Mouse (Mus musculus) frontal cortex, postnatal 36 days (tissue): ENCODE measurements around the gene Ntn1.

Experiments used
- DNase-seq, 2 experiments: peaks; one replicate each; pipeline ENCODE4 v3.0.0; 2022; ENCODE audit warnings: low spot score in 2 of 2

The Ntn1 gene

DNA sequence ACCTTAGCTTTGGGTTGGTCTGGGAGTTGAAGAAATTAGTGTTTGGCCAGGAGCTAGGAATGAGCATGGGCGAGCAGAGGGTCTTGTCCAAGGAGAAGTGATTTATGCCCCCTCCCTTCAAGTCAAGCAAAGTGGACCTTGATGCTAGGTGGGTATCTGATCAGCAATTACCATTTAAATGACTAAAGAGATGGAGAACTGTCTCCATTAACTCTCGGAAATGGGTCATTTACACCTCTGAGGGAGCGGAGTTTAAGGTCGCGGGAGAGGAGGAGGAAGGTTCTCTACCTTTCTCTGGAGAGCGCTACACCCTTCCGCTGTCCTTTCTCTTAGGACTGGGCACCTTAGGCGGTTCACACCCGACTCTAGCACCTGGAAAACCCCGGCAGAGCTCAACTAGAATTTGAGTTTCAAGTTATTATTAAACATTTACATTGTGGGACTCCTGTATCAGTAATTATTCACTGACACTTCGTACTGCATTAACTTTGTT lies at the start of gene Ntn1:
Ntn1 (minus strand) TSS at position 97 of the 493 bp plus-strand sequence.
- DNase-seq = no peak

DNA sequence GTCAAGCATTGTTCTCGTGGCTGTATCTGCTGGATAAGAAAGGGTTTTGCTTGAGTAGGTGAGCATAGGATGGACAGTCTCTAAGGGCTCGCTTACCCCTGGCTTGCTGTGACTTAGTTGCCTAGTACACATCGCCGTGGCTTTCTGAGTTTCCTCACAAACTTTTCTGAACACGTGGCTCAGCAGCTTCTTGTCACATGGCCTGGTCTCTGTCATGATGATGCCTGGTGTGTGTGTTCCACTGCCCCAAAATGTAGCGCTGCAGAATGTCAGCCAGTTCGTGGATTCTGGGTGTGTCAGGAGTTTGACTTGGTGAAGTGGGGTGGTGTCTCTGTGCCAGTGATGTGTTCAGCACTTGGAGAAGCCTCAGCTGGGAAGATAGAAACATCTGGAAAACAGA lies 47.7 kb upstream of the Ntn1 start:
- DNase-seq = no peak

DNA sequence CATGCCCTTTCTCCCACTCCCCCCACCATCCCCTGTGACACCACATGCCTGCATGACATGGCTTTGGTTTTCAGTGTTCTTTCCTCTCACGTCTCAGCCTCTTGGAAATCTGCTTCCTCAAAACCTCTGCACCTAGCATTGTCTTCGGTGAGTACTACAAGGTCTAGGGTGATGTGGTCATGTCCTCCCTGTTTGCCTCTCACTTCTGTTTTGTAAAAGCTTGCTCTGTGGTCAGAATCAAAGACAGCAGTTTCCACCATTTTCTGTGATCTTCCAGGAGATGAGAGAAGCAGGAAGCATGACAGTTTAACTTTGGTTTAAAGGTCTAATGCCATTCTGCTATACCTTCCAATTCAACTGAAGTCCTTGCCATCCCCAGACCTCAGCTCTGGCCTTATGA lies 46.6 kb upstream of the Ntn1 start:
- no peak for DNase-seq

DNA sequence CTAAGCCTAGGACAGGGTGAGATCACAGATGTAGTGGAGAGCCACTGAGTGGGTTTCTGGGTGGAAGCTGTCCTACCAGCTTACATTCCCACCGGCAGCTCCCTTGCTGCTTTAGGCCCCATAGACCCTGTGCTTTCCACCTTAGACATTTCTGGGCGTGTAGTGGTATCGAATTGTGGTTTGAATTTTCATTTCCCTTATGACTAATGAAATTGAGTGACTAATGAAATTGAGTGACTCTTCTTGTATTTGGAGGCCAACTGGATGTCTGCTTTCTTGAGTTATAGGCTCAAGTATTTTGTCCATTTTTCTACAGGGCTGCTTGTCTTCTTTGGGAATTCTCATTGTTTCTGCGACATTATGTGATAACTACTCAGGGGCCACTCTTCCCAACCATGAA lies 45.9 kb upstream of the Ntn1 start:
- no peak for DNase-seq

DNA sequence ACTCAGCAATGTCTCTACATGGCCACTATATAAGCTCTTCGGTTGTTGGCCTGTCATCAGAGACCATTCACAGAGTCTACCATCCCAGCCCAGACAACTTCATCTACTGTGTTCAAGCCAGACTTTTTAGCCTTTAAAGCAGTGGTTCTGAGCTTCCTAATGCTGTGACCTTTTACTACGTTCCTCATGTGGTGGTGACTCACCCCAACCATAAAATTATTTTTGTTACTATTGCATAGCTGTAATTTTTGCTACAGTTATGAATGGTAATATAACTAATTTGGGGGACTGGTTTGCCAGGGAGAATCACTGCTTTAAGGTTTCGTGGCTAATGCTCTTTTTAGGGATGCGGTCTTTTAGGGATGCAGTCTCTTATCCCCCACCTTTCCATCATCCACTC lies 45.3 kb upstream of the Ntn1 start:
- DNase-seq = no peak

DNA sequence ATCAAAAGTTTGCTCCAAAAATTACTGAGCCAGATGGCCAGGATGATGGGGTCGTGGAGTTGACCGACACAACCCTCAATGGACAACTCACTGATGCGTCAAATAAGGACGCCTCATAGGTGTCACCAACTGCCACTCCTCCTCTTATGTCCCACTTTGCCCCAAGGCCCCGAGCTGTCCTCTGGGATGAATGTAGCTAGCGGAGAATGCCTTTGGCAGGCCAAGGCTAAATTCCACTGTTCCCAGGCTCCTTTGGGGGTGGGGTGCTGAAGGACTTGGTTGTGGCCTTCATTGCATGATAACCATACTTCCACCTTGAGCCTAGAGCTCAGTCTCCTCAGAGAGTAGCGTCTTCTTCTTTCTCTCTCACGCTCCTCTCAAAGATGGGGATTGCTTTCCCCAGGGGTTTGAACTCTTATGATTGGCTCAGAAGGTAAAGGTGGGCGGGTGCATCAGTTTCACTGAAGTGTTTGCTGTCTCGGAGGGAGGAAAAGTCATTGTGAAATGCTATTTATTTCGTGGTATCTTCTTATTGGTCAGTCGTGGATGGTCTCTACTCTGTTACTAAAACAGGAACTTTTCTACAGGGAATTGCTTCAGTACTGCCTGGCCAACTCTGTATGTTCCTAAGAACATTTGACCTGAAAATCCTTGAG lies 42.5 kb upstream of the Ntn1 start:
- DNase-seq = no peak

DNA sequence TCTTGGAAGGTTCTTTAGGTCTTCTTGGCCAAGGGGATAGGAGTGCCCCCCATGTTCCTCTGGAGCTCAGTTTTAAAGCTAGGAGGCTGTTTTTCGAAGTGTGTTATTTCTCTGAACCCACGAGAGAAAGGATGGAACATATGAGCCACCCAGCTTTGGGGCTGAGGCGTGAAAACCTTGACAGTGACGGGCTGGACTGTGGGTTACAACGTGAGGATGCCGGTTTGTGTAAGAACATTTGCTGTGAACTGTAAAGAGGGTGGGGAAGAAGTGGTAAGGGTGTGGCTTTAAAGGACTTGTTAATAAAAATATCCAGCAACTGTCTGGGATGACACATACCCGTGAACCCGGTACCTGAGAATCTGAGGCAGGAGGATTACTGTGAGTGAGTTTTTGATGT lies 41.7 kb upstream of the Ntn1 start:
- DNase-seq = no peak

DNA sequence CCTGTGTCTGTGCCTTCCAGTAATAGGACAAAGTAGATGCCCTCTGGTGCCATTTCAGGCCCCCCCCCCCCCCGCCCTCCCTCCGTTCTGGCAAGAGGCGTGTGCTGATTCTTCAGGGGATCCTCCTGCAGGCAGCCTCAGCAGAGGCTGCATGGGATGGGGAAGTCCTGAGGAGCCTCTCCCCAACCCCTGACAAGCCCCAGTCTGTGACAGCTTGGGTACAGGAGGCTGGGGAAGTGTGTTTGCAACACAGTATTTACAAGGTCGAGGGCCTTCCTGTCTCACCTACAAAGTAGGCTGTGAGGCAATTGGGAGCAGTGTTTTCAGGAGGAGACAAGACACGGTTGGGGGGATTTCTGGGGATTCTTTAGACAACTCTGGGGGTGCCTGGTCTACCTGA lies 40.3 kb upstream of the Ntn1 start:
- no peak for DNase-seq

DNA sequence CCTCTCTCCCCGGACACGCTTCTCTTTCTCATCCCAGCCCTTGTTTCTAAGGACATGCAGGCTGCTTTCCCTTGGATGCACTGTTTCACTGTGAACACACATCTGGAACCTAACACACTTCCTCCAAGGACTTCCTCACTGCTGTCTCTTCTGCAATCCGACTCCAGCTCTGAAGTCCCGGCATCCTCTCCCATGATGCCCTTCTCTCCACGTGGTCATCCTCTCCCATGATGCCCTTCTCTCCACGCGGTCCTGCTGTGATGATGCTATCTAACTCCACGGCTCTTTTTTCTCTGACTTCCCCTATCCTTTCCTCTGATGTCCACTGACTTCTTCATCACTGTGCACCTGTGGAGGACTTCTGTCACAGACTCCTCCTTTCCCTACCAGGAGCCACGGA lies 39.5 kb upstream of the Ntn1 start:
- DNase-seq = no peak

DNA sequence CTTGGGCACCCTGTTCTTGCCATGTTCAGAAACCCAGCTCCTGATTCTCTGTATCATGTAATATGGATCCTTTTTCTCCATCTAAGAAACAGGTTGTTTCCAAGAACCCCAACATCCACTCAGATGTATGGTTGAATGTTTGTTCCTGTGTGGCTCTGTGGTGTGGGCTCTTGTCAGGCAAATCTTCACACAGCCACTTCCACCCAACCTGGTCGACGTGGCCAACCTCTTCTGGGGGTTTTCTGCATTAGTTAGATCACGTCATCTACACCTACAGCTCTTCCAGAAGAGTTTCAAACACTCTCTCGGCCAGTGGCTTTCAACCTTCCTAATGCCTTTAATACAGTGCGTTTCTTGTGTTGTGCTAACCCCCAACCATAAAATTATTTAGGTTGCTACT lies 35.8 kb upstream of the Ntn1 start:
- no peak for DNase-seq

DNA sequence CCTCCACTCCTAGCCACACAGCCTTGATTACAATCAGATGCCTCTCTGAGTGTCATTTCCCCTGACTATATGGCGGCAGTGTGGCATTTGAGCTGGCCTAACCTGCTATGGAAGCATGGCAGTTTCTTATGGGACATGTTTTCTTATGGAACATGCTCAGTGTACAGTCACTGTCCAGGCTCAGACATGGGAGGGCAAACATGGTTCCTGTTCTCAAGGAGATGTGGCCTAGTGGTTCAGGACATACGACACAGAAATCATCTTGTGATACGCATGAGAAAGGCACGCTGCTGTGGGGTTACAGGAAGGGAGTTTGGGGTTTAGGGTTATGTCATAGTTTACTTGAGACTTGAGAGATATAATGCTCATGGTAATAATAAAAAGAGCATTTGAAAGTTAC lies 35.0 kb upstream of the Ntn1 start:
- DNase-seq = no peak

DNA sequence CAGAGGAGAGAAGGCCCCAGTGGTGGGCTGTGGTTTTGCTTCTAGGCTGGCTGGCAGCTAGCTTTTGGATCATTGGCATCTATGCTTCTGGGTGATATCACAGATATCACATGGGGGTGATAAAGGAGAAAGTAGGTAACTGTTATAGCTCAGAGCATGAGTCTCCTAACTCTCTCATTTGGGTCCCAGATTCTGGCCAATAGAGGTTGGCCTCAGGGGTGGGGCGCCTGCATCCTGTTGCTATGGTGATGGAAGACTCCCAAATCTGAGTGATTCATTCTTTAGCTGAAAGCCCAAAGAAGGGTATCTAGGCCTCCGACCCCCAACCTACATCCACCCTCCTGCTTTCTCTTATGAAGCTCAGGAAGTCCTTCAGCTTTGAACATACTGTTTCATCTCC lies 34.1 kb upstream of the Ntn1 start:
- DNase-seq = no peak

DNA sequence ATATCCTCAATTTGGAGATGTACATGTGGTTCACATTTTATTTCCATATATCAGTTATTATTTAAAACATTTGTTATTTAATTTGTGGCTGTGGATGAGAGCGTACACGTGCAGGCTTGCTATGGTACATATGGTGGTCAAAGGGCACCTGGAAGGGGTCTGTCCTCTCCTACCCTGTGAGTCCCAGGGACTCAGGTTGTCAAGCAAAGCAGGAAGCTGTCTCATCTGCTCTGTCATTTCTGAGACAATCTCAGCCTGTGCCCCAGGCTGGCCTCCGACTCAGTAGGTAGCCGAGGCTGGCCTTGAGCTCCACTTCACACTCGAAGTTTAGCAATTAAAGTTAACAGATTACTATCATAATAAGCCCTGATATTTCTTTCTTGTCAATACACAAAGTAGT lies 32.9 kb upstream of the Ntn1 start:
- no peak for DNase-seq

DNA sequence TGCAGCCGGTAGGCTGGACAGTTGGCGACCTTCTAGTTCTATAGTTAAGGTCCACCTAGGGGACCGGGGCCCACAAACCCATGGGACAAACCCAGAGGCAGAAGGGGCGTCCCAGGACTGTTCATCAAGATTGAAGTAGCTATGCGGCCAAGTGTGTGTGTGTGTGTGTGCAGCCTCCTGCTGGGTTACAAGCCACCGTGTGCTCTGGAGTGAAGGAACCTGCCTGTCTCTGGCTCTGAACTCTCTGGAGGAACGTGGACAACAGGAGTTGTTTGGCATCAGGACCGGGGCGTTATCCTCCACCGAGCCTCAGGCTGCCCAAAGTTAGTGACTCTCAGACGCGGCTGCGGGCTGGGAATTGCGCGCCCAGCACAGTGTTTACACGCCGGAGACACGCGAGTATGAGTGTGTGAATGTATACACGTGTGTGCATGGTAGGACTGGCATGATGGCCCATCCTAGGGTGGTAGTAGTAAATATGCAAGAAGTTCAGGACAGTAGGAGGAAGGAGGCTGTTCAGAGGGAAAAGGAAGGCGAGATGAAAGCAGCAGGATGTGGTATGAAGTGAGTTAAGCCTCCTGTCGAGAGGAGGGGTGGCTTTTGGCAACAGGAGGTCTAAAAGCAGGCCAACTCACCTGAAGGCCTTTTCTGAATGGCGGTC lies 31.9 kb upstream of the Ntn1 start:
- DNase-seq = no peak

DNA sequence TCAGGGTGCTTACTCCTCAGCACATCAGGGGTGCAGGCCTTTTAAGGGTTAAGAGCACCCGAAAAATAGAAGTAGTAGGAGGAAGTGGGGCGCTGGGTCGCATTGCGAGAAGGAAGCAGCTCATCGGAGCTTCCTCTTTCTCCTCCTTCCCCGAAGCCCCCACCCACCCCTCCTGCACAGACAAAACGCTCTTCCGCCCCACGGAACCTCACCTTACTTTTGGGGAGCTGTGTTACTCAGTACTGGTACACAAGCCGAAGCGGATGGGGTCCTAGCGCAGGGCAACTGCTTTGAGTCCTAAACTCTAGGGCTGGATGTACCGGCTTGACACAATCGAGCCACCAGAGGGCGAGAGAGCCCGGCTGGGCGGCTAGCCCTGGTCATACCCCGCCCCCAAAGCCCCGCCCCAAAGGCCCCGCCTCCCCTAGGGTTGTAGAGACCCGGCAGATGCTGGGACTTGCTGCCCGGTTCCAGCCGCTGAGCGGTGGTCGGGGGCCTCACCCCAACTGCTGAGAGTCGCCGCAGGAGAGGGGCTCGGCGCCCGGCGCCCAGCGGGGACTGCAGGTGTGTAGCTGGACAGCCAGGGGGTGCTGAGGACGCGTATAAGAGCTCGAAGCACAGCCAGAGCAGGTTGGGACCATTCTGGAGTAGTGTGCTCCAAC lies 31.2 kb upstream of the Ntn1 start, which contains the start of gene Pik3r5:
Pik3r5 (plus strand) TSS at position 423 of the 662 bp plus-strand sequence.
- peak; percentile 43 to 56 for DNase-seq

DNA sequence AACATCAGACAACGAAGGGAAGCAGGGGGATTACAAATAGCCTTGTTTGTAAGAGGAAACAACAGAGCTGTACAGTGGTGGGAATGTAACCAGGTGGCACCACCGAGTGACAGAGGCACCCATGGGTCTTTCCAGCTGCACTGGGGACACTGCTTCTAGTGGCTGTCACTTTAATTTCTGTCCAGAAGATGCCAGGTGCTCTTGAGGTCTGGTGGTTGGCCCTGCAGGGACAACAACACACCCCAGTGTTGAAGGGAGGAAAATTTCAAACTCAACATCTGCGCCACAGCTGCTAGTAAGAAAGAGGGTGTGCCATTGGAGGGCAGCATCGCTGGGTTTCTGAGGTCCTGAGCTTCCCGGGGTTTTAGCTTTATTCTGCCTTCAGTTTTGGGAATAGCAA lies 30.0 kb upstream of the Ntn1 start:
- no peak for DNase-seq

DNA sequence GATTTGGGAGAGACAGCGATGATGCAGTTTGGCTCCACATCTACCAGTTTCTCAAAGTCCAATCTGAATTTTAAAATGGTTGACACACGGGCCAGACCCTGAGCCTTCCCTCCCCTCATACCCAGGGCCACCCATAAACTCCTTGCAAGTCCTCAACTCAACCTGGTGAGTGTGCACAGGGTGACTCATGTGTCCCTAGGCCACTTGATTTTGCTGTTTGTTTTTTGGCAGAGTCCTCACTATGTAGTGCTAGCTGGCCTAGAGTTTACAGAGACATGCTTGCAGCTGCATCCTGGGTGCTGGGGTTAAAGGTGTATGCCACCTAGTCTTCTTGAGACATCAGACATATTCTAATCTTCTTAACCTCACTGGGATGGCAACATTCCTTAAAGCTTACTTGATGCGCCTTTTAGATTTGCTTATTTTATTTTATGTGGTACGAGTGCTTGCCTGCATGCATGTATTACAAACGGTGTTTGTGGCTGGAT lies 26.5 kb upstream of the Ntn1 start:
- no peak for DNase-seq

DNA sequence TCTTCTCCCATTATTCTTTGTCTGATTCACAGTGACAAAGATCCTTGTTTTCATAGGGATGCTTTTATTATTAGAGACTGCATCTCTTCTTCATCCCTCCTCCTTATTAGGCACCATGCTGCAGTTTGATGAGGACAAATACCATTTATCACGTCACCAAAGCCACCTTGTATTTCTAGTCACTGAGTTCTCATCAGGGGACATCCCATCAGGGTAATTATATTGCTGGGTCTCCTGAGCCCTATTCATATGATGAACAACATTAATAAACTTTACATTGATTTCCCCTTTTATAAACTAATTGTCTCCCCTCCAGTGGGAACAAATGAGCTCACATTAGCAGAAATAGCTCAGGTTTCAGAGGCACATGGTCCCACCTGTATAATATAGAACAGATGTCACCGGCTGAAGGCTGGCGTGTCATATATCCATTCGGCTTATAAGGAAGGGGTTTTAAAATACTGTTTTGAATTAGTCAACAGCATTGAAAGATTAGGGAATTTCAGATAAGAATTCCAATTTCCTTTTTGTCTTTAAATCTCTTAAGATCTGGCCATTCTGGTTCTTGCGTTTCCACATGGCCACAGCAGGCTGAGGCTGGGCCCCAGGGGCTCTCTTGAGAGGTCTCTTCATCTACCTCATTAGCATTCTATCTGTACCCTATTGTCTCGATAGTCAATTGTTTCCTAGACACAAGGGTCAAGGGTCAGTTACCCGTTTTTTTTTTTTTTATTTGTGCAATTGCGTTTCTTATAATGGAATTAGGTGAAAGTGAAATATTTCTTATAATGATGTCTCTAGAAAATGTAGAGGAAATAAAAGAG lies 25.1 kb upstream of the Ntn1 start:
- no peak for DNase-seq

DNA sequence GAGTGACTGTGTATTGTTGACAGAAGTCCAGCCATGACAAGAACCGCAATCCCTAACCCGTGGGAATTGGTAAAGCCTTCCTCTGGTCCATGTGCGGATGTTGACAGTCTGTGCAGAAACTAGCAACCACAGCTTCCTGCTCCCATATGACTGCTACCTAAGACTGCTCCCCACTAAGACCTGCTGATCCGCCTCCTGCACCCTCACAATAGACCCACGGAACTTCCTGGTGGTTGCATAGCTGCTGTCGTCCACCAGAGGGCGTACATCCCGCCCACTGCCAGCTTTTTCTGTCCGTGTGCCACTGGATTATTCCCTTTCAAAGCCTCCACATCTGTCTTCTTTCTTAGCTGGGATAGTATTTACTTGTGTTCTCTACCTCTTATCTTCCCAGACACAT lies 17.2 kb upstream of the Ntn1 start:
- peak; percentile 11 to 13 for DNase-seq

DNA sequence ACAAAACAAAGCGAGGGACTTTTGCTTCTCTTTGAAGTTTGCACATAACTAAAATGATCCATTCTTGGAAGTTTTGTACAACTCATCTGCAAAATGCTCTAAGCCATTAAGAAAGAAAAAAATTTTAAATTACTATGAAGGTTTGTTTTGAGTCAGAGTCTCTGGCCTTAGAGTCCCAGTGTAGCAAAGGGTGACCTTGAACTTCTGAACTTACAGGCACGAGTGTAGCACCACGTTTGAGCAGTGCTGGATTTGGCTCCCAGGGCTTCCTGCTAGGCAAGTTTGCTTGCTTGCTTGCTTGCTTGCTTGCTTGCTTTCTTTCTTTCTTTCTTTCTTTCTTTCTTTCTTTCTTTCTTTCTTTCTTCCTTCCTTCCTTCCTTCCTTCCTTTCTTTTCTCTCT lies 16.4 kb upstream of the Ntn1 start:
- DNase-seq = no peak

DNA sequence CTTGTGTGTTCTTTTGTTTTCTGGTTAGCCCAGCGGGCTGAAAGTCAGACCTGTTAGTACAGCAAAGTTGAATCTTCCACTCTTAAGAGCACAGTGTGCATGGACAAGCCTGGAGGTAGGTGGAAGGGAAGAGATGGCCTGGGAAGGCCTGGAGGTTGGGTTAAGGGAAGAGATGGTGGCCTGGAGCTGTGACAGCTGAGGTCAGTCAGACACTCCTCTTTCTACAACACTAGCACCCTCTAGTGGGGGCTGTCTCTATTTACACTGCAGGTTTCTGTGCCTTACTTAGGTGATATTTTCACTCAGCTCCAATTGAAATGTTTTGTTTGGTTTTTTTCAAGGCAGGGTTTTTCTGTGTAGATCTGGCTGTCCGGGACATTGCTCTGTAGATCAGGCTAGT lies 7.5 kb upstream of the Ntn1 start:
- DNase-seq = peak; percentile 60 to 68
